Mouse (Mus musculus) Patski (cell line): Measurements from ENCODE around the gene Uhrf1bp1l. TPM values are rescaled to one million over a fixed set of nuclear protein-coding genes. Genes with fewer than 3 reads are reported as not detected.

Experiments
- ATAC-seq: fragments of 100-300 bp; one replicate; pipeline ENCODE4 v1.8.0; 2021
- CTCF ChIA-PET: fragments of 350-600 bp; sonication (Branson Sonifier 250); formaldehyde crosslinking; loops from one replicate; lab custom pipeline; 2022; ENCODE audit warnings: inconsistent platforms; lab: Charles Lee
- POLR2A ChIA-PET: fragments of 350-600 bp; sonication (Branson Sonifier 250); formaldehyde crosslinking; loops from one replicate; lab custom pipeline; 2022; ENCODE audit warnings: antibody characterized with exemption, inconsistent platforms; lab: Charles Lee
- DNase-seq: peaks from one replicate; pipeline ENCODE4 v3.0.0-alpha.2; 2011; ENCODE audit warnings: low read depth, low spot score
- H3K27me3 ChIP-seq: fragments of 371-371 bp; one replicate; pipeline ENCODE4 v1.5.1; 2021
- CTCF ChIP-seq: fragments of 100-300 bp; IDR thresholded peaks from one replicate; pipeline ENCODE4 v1.5.1; 2021
- in situ Hi-C: fragments of 300-500 bp; cut with MboI; formaldehyde crosslinking; loops from 3 replicates; pipeline ENCODE4 v1.11.1; 2018; ENCODE audit warnings: low pct_unique_long_range_greater_than_20kb, mixed read lengths
- polyA plus RNA-seq: library from polyadenylated mRNA; unstranded; gene quantifications from one replicate; pipeline ENCODE4 v1.2.3, GENCODE M21; 2021

Gene Uhrf1bp1l
- polyA plus RNA-seq, 1 experiment from 2014 or later: 62.8 TPM

DNA sequence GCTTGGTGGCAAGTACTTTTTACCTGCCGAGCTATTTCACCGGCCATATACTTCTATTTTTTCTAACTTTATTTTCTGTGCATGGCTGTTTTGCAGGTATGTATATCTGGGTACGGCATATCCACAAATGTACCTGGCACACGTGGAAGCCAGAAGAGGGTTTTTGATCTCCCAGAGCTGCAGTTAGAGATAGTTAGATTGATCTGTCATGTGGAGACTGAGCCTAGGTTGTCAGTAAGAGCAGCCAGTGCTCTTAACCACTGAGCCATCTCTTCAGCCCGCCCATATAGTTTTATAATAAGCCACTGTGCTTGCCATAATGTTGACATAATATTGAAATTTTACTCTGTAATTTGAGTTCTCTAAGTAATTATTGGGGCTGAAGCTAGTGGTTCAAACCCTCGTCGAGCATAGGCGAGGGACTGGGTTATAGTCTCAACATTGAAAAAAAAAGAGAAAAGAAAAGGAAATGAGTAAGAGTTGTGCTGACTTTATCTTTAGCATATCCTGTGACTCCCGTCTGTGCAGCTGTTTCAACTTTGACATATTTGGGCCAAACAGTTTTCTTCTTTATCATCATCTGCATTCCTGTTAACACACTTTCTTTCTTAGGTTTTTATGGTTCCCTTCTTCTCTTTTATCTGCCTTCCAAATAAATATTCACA, 19.8 kb downstream of the Uhrf1bp1l start:
- in situ Hi-C loops: no loop called here
- TF ChIP-seq CTCF: no peak
- ATAC-seq (no peak), DNase-seq (no peak)
- ChIA-PET CTCF (interaction anchor here (1.4 to 1.9 kb wide), 2 partner anchors 9 to 17 kb away, joined by 3 to 10 read pairs; no protein-coding TSS in a partner anchor), POLR2A (no interaction called here)
- no peaks in the 10 kb centered on the region for H3K27me3 ChIP-seq

DNA sequence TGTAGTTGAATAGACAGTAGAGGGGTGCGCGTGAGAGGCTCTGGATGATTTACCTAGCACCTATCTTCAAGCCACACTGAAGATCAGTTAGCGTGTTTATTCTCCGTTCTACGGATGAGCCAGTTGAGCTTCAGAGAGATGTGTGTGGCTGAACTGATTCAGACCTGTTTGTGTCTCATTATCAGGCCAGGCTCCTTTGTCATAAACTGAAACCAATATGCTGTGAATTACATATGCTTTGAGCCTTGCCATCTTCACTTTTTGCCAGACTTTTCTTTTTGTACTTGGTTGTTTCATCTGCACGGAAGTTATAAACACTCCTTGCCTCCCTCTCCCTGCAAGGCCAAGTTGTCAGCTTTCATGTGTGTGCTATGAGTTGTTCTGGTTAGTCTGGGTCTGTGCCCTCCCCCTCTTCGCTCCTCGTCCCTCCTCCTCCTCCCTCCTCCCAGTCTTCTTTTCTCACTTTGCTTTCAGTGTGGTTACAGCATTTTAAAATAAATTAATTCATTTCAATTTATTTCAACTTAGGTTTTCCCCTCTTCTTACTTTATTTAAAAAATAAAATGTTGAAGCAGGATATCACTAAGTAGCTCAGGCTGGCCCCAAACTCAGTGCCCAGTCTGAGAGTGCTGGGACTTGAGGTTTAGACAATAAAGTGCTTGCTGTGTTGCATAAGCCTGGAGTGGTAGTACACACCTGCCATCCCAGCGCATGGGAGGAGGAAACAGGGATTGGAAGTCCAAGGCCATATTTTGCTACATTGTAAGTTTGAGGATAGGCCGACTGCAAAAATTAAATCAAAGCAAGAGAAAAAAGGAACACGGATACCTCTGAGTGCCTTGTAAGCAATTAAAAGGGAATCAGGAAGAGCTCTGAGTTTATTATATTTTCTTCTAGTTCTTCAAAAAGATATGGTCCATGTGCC, 21.3 kb downstream of the Uhrf1bp1l start:
- DNase-seq (no peak), ATAC-seq (no peak)

DNA sequence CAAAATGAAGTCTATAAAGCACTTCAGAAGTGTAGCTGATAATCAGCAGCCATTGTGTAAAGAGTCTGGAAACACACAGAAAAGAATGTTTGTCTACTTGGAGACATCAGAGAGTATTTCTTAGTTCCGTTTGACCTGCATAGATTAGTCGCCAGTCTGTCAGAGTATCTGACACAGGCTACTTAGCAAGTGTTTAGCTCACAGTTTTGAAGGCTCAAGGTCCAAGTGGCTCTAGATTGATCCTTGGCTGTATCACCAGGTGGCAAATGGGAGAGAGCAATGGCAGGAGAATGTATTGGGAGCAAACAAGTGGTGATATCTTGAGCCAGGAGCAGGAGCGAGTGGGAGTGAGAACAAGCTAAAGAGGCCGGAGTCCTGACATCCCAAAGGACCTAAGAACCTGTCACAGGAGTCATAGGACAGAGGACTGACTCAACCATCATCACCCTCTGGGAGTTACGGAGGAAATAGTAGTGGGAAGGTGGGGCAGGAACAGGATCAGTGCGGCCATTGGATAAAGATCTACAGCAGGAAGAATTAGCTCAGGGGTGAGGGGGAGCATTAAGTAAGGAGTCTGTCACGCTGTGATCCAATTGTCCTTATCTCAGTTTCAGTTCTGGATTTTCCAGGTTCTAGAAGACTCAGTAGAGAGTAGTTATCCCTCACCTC, 23.7 kb downstream of the Uhrf1bp1l start:
- in situ Hi-C loops: no loop called here
- no peaks in the 10 kb centered on the region for H3K27me3 ChIP-seq
- TF ChIP-seq CTCF: no peak
- CTCF ChIA-PET: interaction anchor here (2.3 to 3.1 kb wide), 3 partner anchors 12 to 18 kb away, joined by 9 to 13 read pairs (median 9); no protein-coding TSS in a partner anchor
- no peak for ATAC-seq
- DNase-seq: no peak
- POLR2A ChIA-PET: no interaction called here

More for the DNA sequence above, 21.3 kb downstream of the Uhrf1bp1l start:
- no peaks in the 10 kb centered on the region for H3K27me3 ChIP-seq
- no peak for TF ChIP-seq CTCF
- in situ Hi-C loops: no loop called here
- ChIA-PET CTCF (interaction anchor here (1.9 to 2.3 kb wide), 2 partner anchors 10 kb away, joined by 9 to 10 read pairs; no protein-coding TSS in a partner anchor), POLR2A (no interaction called here)

DNA sequence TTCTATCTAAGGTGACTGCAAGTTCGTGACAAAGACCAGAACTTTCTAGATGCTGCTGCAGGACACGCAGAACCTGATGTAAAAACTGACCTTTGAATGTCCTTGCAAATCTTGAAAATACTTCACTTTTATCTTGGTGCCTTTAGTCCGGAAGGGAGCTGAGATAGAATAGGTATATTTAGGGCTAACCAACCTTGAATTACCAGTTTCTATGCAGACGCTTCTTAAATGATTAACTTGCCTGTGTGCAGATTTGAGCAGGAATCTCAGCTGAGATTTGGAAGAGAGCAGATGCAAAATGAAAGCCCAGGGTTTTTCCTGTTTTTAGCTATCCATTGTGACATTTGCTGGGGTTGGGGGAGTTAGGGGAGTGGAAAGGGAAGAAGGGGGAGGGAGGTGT, 24.3 kb downstream of the Uhrf1bp1l start:
- DNase-seq (no peak), ATAC-seq (no peak)
- TF ChIP-seq CTCF: no peak
- POLR2A ChIA-PET: no interaction called here
- CTCF ChIA-PET: interaction anchor here (2.8 to 3.1 kb wide), 2 partner anchors 13 to 19 kb away, joined by 9 to 13 read pairs; no protein-coding TSS in a partner anchor
- in situ Hi-C loops: no loop called here
- no peaks in the 10 kb centered on the region for H3K27me3 ChIP-seq

DNA sequence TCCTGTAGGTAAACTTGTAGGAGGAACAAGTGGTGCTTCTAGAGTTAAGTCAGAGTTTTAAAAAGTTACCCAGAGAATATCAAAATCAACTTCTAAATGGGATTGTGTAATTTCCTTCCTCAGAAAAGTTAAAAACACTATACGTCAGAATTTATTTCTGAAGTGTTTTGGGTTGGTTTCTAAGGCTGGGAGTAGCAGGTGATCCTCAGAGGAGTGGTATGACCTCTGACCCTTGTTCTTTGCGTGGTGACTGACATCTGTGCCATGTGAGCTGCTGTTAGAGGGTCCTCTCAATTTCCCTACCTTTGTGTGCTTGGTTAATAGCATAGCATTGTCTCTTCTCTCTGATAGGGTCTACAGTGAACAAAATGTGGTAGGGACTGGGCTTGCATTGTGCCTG, 27.1 kb downstream of the Uhrf1bp1l start:
- TF ChIP-seq CTCF: no peak
- ChIA-PET POLR2A (interaction anchor here (0.6 kb wide), 1 partner anchor 246 kb away, joined by 3 read pairs; no protein-coding TSS in a partner anchor), CTCF (no interaction called here)
- in situ Hi-C loops: no loop called here
- H3K27me3 ChIP-seq: no peaks in the 10 kb centered on the region
- DNase-seq (no peak), ATAC-seq (no peak)

DNA sequence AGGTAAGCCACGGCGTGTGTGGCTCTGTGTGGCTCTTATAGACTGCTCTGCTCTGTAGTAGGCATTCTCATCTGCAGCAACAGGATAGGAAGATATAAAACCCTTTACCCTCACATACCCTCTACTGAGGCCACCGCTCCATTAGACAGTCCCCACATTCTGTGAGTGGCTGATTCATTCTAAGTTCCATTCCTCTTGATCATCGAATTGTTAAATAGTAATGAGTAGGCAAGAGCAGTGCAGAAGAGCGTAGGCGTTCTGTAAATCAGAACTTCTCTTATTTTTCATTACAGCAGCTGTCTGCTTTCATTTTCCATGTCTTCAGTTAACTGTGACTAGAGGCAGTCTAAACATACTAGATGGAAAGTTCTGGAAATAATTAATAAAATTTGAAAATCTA, 31.2 kb downstream of the Uhrf1bp1l start:
- CTCF ChIA-PET: no interaction called here
- POLR2A ChIA-PET: no interaction called here
- no peaks in the 10 kb centered on the region for H3K27me3 ChIP-seq
- no peak for TF ChIP-seq CTCF
- in situ Hi-C loops: no loop called here
- DNase-seq (no peak), ATAC-seq (peak; percentile 94)

DNA sequence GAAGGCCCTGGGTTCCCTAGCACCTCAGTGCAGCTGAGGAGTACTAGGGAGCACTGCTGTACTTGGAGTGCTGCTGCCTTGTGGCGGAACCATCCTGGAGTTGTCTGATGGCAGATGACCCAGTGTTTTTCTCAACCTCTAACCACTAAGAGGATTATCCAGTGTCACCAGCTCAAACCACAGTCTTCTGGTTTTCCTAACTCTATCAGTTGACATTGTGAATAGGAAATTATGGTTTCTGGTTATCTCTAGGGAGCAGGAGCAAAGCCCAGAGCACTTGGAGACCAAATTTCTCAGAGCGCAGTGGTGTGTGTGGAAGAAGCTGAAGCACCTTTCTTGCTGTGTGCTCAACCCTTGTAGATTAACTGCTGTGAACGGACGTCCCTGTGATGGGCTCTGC, 47.1 kb downstream of the Uhrf1bp1l start:
- ChIA-PET CTCF (interaction anchor here (1.8 kb wide), 1 partner anchor 9 kb away, joined by 7 read pairs; no protein-coding TSS in a partner anchor), POLR2A (no interaction called here)
- TF ChIP-seq CTCF: no peak
- in situ Hi-C loops: no loop called here
- H3K27me3 ChIP-seq: no peaks in the 10 kb centered on the region
- no peak for DNase-seq
- no peak for ATAC-seq

DNA sequence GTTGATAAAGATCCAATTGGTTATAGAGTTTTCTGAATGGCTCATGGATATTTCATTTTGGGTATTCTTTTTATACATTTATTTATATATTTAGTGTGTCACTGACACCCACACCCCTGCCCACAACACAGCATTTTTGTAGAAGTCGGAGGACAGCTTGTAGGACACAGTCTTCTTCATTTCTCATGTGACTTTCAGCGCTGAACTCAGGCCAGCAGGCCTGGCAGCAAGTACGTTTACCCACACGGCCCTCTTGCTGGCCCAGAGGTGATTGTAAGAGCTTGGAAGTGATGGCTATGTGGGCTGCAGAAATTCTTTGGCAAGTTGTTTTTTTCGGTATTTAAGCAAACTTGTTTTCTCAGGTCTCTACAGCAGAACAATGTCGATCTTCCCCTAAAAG, 49.3 kb downstream of the Uhrf1bp1l start:
- CTCF ChIA-PET: no interaction called here
- in situ Hi-C loops: no loop called here
- no peaks in the 10 kb centered on the region for H3K27me3 ChIP-seq
- POLR2A ChIA-PET: no interaction called here
- no peak for TF ChIP-seq CTCF
- ATAC-seq (no peak), DNase-seq (no peak)

DNA sequence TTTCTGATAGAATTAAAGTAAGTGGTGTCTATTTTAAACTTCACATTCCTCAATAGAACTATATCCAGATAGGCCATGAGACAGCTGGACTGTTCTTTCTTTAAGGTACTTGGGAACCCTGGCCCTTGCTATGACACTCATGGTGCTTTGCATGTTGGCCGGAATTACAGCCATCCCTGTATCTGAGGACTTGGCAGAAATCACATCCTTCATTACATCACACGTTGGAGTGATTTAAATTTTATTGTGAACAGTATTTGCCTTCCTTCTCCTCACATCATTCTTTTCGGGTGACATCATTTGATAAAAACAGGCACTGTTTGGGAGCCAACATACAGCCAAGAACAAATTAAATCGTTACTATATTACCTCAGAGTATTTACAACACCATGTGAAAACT, 74.4 kb downstream of the Uhrf1bp1l start:
- in situ Hi-C loops: no loop called here
- TF ChIP-seq CTCF: no peak
- no peak for ATAC-seq
- CTCF ChIA-PET: no interaction called here
- H3K27me3 ChIP-seq: no peaks in the 10 kb centered on the region
- no peak for DNase-seq
- POLR2A ChIA-PET: no interaction called here

DNA sequence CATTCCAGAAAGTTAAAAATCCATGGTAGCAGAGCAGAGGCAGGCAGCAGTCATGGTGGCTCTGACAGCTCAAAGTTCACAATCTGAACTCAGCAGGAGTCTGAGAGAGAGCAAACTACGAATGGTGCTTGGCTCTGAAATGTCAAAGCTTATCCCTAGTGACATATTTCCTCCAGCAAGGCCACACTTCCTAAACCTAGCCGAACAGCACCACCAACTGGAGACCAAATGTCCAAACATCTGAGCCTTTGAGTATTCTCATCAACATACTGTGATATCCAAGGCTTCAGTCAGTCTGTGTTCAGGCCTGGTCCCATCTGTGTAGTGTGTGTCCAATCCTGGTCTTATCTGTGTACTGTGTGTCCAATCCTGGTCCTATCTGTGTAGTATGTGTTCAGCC, 79.1 kb downstream of the Uhrf1bp1l start:
- CTCF ChIA-PET: no interaction called here
- peak; percentile 40 for TF ChIP-seq CTCF

More for the DNA sequence above, 79.1 kb downstream of the Uhrf1bp1l start:
- no peaks in the 10 kb centered on the region for H3K27me3 ChIP-seq
- DNase-seq (no peak), ATAC-seq (no peak)
- POLR2A ChIA-PET: no interaction called here
- in situ Hi-C loops: no loop called here
